Mouse (Mus musculus) left cerebral cortex, postnatal 10 days (tissue): ENCODE measurements around the gene Npcd. TPM values are rescaled to one million over a fixed set of nuclear protein-coding genes. Genes with fewer than 3 reads are reported as not detected.

Source experiments
- DNase-seq, 2 experiments: peaks; one replicate each; pipeline ENCODE4 v3.0.0; 2021 to 2022; ENCODE audit warnings: low spot score in 2 of 2, mixed read lengths in 1 of 2; ENCODE audit errors: extremely low spot score in 1 of 2
- intact Hi-C: fragments of 180-260 bp; cut with DNase I; formaldehyde crosslinking; loops from one replicate; pipeline ENCODE4 v1.15.1; 2025
- total RNA-seq, 2 experiments: library from RNA; stranded (reverse); gene quantifications; 2 replicates each; pipeline ENCODE4 v1.2.3; 2021

Npcd gene
- total RNA-seq, 2 experiments from 2014 or later, result 12.5 to 12.9 TPM

- no peak for DNase-seq
- intact Hi-C loops, result no loop called here
Measured at GRCm38 (mm10) chr15:79810997-79811396, 23.0 kb downstream of the Npcd start.

- intact Hi-C loops, result no loop called here
- no peak for DNase-seq
Measured at GRCm38 (mm10) chr15:79810061-79810460, 24.0 kb downstream of the Npcd start.

- DNase-seq, result peak in 1 of 2 experiments; percentile 27
- intact Hi-C loops, result no loop called here
Measured at GRCm38 (mm10) chr15:79808658-79809057, 25.4 kb downstream of the Npcd start.

GRCm38 (mm10) chr15:79808114-79808513, 25.9 kb downstream of the Npcd start:
- intact Hi-C loops, result no loop called here
- peak in 1 of 2 experiments; percentile 53 for DNase-seq

GRCm38 (mm10) chr15:79807050-79807449, 27.0 kb downstream of the Npcd start:
- intact Hi-C loops, result no loop called here
- no peak for DNase-seq

GRCm38 (mm10) chr15:79805246-79805645, 28.8 kb downstream of the Npcd start:
- intact Hi-C loops, result no loop called here
- DNase-seq, result no peak

- intact Hi-C loops, result loop anchor here (1.0 to 5.0 kb wide), 2 partner anchors 19 to 47 kb away; no protein-coding TSS in a partner anchor
- DNase-seq, result peak in 1 of 2 experiments; percentile 80
Measured at GRCm38 (mm10) chr15:79804352-79805071, 29.5 kb downstream of the Npcd start, which contains the start of gene Nptxr. Nptxr (minus strand) TSS chr15:79804766.

- peak in 1 of 2 experiments; percentile 65 for DNase-seq
- intact Hi-C loops, result loop anchor here (1.0 to 5.0 kb wide), 2 partner anchors 20 to 46 kb away; no protein-coding TSS in a partner anchor
Measured at GRCm38 (mm10) chr15:79803533-79804351, 30.3 kb downstream of the Npcd start.

GRCm38 (mm10) chr15:79802304-79802703, 31.7 kb downstream of the Npcd start:
- intact Hi-C loops, result loop anchor here (5.0 kb wide), 1 partner anchor 45 kb away; no protein-coding TSS in a partner anchor
- DNase-seq, result peak in 1 of 2 experiments; percentile 62

GRCm38 (mm10) chr15:79801646-79802045, 32.4 kb downstream of the Npcd start:
- no peak for DNase-seq
- intact Hi-C loops, result loop anchor here (5.0 kb wide), 1 partner anchor 44 kb away; no protein-coding TSS in a partner anchor

- intact Hi-C loops, result loop anchor here (5.0 kb wide), 1 partner anchor 43 kb away; no protein-coding TSS in a partner anchor
- DNase-seq, result peak in 1 of 2 experiments; percentile 28
Measured at GRCm38 (mm10) chr15:79800701-79801100, 33.3 kb downstream of the Npcd start.

- peak in 1 of 2 experiments; percentile 38 for DNase-seq
- intact Hi-C loops, result no loop called here
Measured at GRCm38 (mm10) chr15:79798591-79798990, 35.4 kb downstream of the Npcd start.

GRCm38 (mm10) chr15:79797680-79798079, 36.4 kb downstream of the Npcd start:
- intact Hi-C loops, result no loop called here

GRCm38 (mm10) chr15:79797096-79797495, 36.9 kb downstream of the Npcd start:
- intact Hi-C loops, result no loop called here

More at GRCm38 (mm10) chr15:79797680-79798079, 36.4 kb downstream of the Npcd start:
- DNase-seq, result peak in 1 of 2 experiments; percentile 24

GRCm38 (mm10) chr15:79796256-79796655, 37.8 kb downstream of the Npcd start:
- DNase-seq, result peak in 1 of 2 experiments; percentile 84
- intact Hi-C loops, result no loop called here

More at GRCm38 (mm10) chr15:79797096-79797495, 36.9 kb downstream of the Npcd start:
- no peak for DNase-seq

GRCm38 (mm10) chr15:79794173-79794572, 39.9 kb downstream of the Npcd start:
- no peak for DNase-seq
- intact Hi-C loops, result no loop called here

GRCm38 (mm10) chr15:79793076-79793475, 41.0 kb downstream of the Npcd start:
- intact Hi-C loops, result no loop called here
- DNase-seq, result no peak

- intact Hi-C loops, result no loop called here
- peak in 1 of 2 experiments; percentile 63 for DNase-seq
Measured at GRCm38 (mm10) chr15:79792455-79792854, 41.6 kb downstream of the Npcd start.

- intact Hi-C loops, result no loop called here
- DNase-seq, result no peak
Measured at GRCm38 (mm10) chr15:79791502-79791901, 42.5 kb downstream of the Npcd start.
